Mouse (Mus musculus) left cerebral cortex, postnatal 36 days (tissue): ENCODE measurements around the gene Olfr823. TPM values are rescaled to one million over a fixed set of nuclear protein-coding genes. Genes with fewer than 3 reads are reported as not detected.
"Not testable (repeated sequence)": the region's sequence is repeated elsewhere in the genome, so short reads cannot be mapped to it uniquely, and the experiment has no call there.

ENCODE experiments used
- DNase-seq, 2 experiments: peaks; one replicate each; pipeline ENCODE4 v3.0.0; 2021 to 2022; ENCODE audit warnings: low spot score in 2 of 2, mixed read lengths in 1 of 2
- intact Hi-C: fragments of 180-260 bp; cut with DNase I; formaldehyde crosslinking; loops from one replicate; pipeline ENCODE4 v1.15.1; 2025
- total RNA-seq, 2 experiments: library from RNA; stranded (reverse); gene quantifications; 2 replicates each; pipeline ENCODE4 v1.2.3; 2021

The Olfr823 gene
- not detected for total RNA-seq

DNA sequence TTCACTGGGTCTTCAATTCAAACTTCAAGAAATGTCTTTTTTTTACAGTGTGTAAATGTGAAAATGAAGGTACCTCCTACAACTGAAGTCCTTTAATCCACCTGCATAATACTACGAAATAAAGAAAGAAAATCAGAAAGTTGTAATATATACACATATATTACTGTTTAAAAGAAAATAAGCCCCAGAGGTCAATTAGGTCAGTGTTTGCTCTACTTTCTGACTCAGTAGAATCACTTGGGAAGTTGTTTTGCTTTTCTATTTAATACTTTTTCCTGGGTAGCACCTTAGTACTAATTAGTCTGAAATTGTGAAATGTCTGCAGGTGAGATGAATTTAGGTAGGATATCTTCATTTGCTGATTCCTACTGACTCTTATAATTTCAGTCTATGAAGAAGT is at the start of gene Olfr823:
TSS of gene Olfr823 (minus strand) at position 101 of the 400 bp plus-strand sequence.
- DNase-seq, intact Hi-C loops: not testable (repeated sequence)

GRCm38 (mm10) chr10:130144121-130144520 is 28.9 kb upstream of the Olfr823 start:
- DNase-seq, result no peak
- intact Hi-C loops, result no loop called here

- DNase-seq, intact Hi-C loops: not testable (repeated sequence)
Measured at GRCm38 (mm10) chr10:130142481-130142880, 27.3 kb upstream of the Olfr823 start.

GRCm38 (mm10) chr10:130134811-130135210 is 19.6 kb upstream of the Olfr823 start:
- intact Hi-C loops, result no loop called here
- no peak for DNase-seq

DNA sequence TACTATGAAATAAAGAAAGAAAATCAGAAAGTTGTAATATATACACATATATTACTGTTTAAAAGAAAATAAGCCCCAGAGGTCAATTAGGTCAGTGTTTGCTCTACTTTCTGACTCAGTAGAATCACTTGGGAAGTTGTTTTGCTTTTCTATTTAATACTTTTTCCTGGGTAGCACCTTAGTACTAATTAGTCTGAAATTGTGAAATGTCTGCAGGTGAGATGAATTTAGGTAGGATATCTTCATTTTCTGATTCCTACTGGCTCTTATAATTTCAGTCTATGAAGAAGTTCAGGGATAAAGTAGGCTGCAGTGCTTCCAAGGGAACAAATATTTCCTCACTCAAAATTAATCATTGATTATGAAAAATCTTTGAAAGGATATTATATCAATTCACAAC is 14.7 kb upstream of the Olfr823 start, which contains the start of gene Olfr824:
TSS of gene Olfr824 (minus strand) at position 101 of the 400 bp plus-strand sequence.
- DNase-seq, result not testable (repeated sequence)

GRCm38 (mm10) chr10:130116045-130116444 is 862 bp upstream of the Olfr823 start:
- intact Hi-C loops, DNase-seq: not testable (repeated sequence)

More for the DNA sequence above, 14.7 kb upstream of the Olfr823 start, which contains the start of gene Olfr824:
- intact Hi-C loops, result not testable (repeated sequence)

GRCm38 (mm10) chr10:130096104-130096503 is 19.1 kb downstream of the Olfr823 start:
- no peak for DNase-seq
- intact Hi-C loops, result loop anchor here (10.0 kb wide), 1 partner anchor 551 kb away; no protein-coding TSS in a partner anchor

- intact Hi-C loops, result loop anchor here (2.0 to 10.0 kb wide), 2 partner anchors 548 to 1066 kb away; no protein-coding TSS in a partner anchor
- peak; percentile 11 to 40 for DNase-seq
Measured at GRCm38 (mm10) chr10:130092838-130093440, 22.2 kb downstream of the Olfr823 start.

DNA sequence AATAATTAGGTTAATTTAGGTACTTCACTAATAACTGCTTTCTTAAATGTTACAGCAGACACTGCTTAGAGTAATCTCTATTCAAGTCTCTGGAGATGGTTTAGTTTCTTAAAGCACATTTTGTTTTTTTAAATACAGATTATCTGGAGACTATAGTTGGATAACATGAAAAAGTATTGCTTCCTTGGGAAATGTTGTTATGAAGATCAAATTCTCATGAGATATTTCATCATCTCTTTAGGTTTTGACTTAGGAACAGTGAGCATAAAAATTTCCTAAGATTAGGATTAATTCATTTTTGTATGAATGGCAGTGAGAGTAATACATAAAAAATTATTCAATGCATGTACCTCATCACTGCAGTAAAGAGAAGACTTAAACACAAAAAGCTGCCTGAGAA is 44.3 kb downstream of the Olfr823 start, which contains the start of gene Olfr822:
TSS of gene Olfr822 (plus strand) at position 301 of the 400 bp plus-strand sequence.
- no peak for DNase-seq
- intact Hi-C loops, result no loop called here

Other genes with a start within 250 kb of the Olfr823 start
- not detected for gene Olfr814, start 235.5 kb downstream of the Olfr823 start, total RNA-seq
- gene Olfr815, start 209.5 kb downstream of the Olfr823 start, total RNA-seq, result not detected
- gene Olfr816, start 199.8 kb downstream of the Olfr823 start, total RNA-seq, result not detected
- not detected for gene Olfr818, start 166.3 kb downstream of the Olfr823 start, total RNA-seq
- gene Olfr819, start 148.1 kb downstream of the Olfr823 start, total RNA-seq, result not detected
- gene Olfr247, start 139.2 kb downstream of the Olfr823 start, total RNA-seq, result not detected
- gene Gm10310, start 130.3 kb downstream of the Olfr823 start, total RNA-seq, result not detected
- not detected for gene Olfr820, start 102.8 kb downstream of the Olfr823 start, total RNA-seq
- not detected for gene Olfr821, start 85.0 kb downstream of the Olfr823 start, total RNA-seq
- gene Olfr822, start 44.2 kb downstream of the Olfr823 start, total RNA-seq, result not detected
- not detected for gene Olfr824, start 14.6 kb upstream of the Olfr823 start, total RNA-seq
- not detected for gene Olfr825, start 51.4 kb upstream of the Olfr823 start, total RNA-seq
- gene Olfr826, start 68.8 kb upstream of the Olfr823 start, total RNA-seq, result not detected
- not detected for gene Olfr827, start 99.0 kb upstream of the Olfr823 start, total RNA-seq
- under 1 TPM; 0.12 to 0.16 TPM for gene Neurod4, start 164.9 kb upstream of the Olfr823 start, total RNA-seq
- 1 to 10 TPM; 1.7 to 2.9 TPM for gene Tespa1, start 207.5 kb upstream of the Olfr823 start, total RNA-seq